Mouse (Mus musculus) erythroblast, adult 5-6 weeks (primary cell): ENCODE results near the gene Hist2h2be. TPM values are rescaled to one million over a fixed set of nuclear protein-coding genes. Genes with fewer than 3 reads are reported as not detected.
A peak's percentile ranks its signal among the peaks of the same experiment; 100 is the strongest.

Experiments
- ATAC-seq: replicated peaks from 2 replicates; pipeline ENCODE4 v1.8.0; 2016; ENCODE audit warnings: moderate number of reproducible peaks, mild to moderate bottlenecking, moderate TSS enrichment, inconsistent platforms; ENCODE audit not compliant: poor library complexity, low FRiP score, severe bottlenecking
- total RNA-seq, 2 experiments: library from RNA; stranded (forward) in 1 of 2; stranded (reverse) in 1 of 2; fragments of 150-400 nt in 1 of 2; fragments of 200-764, 138-1000 nt in 1 of 2; gene quantifications; 2 replicates each; pipeline versions ENCODE4 v1.2.3 to v1.2.4; 2015 to 2017; ENCODE audit warnings: low replicate concordance in 2 of 2

Gene Hist2h2be
- total RNA-seq, 2 experiments from 2014 or later = 19.2 to 32.7 TPM

DNA sequence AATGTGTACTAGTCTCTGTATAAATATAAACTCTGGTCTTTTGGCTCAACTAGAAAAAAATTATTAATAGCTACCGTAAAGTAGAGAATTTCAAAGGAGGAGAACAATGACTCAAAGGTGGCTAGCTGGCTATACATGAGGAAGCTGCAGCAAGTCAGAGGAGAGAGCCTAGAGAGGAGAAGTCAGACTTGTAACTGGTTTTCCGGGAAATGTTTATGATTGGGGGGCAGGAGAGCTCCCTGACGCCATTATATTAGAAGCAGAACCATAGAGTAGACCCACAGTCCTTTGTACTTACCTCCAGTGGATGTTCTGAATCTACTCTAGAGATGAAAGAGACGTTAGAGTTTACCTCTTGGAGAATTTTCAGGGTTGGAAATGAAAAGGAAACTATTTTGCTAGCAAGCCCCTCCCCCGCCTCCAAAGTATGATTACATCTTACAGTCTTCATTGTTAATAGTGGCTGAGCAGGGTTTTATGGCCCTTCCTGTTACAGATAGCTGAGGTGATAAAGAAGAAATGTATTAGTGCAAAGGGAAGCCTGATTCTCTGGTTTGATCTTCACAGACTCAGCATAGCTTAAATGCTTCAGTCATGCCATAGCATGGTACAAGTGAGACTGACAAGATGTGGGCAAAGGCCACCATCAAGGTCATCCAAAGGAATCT lies 35.1 kb downstream of the Hist2h2be start:
- ATAC-seq = no peak

DNA sequence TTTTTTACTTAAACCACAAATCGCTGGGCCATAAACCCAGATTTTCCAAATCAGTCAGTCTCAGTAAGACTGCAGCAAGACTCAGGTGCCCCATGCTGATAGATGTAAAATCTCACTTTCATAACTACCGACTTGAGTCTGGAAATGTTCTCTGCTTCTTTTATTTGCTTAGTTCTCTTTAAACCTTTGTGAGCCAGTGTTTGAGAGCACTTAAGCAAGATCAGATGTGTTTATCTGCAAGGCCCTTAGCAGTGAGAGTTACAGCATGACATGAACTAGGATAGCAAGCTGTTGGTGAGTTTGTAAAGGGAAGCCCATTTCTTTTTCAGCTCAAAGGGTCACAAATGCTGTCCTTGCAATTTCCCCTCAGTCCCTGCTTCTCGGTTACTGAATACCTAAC lies 36.3 kb downstream of the Hist2h2be start:
- ATAC-seq = no peak

DNA sequence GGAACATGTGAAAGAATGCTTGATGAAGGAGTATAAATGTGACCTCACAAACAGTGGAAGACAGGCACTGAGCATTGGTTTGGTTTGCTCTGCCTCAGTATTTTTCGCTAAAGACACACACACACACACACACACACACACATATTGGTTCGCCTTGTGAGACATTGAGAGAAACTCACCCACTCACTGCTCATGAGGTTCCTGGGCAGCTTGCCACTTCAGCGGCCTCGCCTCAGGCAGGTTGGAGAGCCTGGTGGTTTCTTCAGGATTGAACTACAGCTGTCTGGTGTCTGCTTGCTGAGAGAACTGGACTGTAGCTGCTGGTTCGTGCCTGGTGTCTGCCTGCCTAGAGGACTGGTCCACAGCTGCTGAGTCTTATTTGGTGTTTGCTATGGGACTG lies 39.3 kb downstream of the Hist2h2be start:
- no peak for ATAC-seq

DNA sequence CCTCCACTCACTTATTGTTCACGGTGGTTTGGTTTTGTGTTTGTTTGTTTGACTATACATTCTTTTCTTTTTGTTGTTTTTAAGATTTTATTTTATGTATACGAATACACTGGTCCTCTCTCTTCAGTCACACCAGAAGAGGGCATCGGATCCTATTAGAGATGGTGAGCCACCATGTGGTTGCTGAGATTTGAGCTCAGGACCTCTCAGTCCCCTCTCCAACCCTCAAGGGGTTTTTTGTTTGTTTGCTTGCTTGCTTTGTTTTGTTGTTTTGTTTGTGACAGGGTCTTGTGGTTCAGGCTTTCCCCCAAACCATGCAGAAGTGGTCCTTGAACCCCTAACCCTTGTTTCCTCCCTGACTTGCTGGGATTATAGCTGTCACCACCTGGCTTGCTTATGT lies 40.7 kb downstream of the Hist2h2be start:
- no peak for ATAC-seq

DNA sequence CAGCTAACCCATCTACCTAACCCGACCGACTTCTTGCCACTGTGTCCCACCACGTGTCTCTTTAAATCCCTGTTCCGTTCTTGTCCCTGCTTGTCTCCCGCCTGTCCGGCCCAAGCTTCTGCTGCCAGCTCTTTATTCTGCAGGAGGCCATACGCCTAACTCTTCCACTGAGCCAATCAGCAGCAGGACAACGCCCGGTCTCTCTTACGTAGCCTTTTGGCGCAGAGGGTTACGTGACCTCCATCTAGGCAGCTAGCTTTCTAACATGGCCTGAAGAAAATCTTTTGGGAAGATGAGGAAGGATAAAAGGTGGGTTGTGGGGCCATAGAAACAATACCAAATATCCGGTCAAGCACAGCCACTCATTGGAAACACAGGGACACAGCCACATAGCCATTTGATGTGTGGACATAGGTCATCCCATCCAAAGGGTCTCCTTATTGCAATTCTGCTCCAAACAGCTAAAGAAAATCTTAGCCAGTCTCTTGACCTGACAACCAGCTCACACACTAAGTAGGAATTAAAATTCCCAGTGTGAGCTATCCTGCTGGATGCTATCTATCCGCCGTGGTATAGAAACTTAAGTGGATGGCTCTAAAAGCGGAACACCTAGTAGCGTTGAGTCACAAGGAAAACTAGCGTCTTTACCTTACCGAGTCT lies 41.4 kb downstream of the Hist2h2be start:
- ATAC-seq = peak; percentile 80

DNA sequence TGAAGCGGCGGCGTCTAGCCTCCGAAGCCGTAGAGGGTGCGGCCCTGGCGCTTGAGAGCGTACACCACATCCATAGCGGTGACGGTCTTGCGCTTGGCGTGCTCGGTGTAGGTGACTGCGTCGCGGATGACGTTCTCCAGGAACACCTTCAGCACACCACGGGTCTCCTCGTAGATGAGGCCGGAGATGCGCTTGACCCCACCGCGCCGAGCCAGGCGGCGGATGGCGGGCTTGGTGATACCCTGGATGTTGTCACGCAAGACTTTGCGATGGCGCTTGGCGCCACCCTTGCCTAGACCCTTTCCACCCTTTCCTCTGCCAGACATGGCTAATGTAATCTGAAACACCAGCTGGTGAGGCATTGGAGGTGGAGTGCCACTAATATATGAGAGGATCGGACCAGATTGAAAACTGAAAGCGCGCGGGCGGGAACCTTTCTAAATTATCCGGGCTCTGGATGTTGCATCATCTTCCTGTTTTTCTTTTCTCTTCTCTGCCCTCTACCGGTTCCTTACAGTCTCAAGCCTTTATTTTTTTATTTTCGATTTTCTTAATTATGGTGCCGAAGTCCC lies 42.1 kb downstream of the Hist2h2be start, which contains the start of gene Hist2h4:
TSS of gene Hist2h4 (minus strand) at position 333 of the 572 bp plus-strand sequence.
- peak; percentile 71 for ATAC-seq

DNA sequence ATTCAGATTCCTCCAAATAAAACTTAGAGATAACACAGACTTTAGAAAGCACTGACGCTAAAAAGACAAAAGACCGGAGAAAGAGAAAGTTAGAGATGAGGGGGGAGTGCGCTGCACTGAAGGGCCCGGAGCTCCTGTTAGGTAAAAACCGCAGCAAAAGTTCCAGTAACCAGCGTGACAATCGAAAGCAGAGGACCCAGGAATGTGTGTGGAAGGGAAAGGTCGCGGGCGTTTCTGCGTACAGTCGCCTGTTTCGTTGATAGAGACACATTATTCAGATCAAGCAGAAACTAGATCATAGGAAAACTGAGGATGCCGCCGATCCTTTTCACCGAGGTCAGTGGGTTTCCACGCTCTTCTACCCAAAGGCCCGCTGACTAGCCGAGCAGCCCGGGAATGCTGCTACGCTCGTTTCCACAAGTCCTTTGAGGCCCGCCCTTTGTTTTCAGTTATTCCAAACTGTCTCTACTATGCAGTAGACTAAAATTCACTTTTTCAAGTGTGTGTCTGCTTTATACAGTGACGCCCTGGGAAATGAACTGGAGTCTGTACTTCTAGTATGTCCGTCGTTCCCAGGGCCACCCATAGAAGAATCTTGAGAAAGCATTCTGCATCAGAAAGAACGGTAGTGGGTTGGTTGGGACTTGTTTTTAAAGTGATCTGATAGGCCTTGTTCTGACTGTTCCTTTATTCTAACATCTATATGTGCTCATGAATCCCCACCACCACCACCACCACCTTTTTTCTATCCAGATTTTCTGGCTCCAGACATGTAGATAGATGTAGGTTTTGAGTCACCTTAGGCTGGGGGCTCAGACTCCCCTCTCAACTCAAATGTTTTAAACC lies 42.9 kb downstream of the Hist2h2be start:
- ATAC-seq = 0 out of 2 replicates have a peak, but pooled peaks have one; percentile 14

DNA sequence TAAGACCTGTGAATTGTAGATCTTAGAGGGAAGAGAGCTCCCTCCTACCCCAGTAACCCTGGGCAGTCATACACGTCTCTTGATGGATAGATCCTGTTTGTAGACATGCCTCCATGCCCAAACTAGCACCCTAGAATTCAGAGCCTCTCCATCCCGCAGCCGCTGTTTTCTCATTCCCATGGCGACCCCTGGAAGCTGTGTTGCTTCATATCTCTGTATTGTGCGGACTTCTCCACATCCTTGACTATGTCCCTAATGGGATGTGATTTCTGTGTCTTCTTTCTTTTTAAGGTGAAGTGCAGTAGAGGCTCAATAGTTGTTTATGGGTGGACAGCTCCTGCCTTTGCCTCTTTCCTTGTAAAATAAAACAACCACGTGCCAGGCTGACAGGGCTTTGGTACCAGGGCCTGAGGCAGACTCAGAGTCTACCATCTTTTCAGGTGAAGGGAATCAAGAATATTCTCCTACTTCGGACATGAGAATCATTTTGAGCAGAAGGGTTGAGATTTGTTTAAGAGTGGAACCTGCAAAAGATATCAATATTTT lies 43.6 kb downstream of the Hist2h2be start:
- ATAC-seq = no peak

DNA sequence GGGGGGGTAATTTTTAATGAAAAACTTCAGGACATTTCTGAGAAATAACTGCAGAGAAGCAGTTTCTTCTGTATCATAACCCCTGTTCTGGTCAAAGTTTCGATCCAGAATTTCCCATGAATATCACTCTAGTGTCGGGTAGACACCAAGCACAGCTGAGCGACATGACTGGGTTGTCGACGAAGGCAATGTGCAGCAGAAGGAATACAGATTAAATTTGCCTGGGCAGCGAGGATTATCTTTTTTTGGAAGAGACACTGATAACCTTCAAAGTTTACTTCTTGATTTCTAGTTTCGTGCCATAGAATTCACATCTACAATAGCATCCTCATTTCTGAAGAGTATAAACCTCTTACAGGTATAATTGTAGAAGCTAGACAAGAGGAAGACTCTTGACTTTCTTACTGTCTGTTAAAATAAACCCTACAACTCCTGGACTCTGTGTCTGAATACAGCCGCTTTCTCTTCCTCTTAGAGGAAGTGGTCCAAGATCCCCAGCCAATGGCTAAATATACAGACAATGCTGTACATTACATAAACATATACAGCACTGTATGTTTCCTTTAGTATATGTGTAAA lies 45.3 kb downstream of the Hist2h2be start:
- no peak for ATAC-seq

DNA sequence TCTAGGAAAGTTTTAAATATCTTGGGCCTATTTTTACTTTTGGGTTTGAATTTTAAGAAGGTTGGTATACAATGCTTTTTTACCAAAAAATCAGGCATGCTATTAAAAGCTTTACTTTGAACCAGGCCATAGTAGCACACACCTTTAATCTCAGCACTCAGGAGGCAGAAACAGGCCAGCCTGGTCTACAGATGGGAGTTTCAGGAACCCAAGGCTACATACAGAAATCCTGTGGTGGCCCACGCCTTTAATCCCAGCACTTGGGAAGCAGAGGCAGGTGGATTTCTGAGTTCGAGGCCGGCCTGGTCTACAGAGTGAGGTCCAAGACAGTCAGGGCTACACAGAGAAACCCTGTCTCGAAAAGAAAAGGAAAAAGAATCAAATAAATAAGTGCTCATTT lies 46.6 kb downstream of the Hist2h2be start:
- ATAC-seq = no peak

DNA sequence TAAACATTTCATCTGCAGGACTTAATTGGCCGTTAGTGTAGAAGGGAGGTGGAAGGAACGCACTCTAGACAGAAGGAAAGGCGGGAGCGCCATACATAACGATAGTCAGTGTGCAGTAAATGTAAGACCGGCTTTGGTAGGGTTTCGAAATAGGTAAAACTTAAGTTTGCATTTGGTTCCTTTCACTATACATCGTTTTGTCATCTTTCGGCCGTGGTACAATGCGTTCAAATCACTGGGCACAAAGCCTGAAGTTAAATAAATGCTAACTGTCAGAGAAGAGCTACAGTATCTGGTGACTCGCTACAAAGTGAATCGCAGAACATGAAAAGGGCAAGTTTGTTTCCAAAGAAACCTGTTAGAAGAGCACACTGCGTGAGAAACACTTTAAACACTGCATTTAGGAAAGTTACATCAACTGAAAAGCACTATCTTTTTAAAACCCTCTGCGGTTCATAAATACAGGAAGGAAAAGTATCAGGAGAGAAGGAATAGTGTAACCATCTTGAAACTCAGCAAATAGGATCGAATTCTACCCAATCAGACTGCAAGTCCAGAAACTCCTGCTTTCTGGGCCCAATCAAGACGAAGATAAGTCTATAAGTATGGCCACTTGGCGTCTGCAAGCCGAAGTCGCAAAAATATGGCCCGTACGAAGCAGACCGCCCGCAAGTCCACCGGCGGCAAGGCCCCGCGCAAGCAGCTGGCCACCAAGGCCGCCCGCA lies 47.3 kb downstream of the Hist2h2be start, which contains the start of gene Hist2h3b:
TSS of gene Hist2h3b (plus strand) at position 604 of the 725 bp plus-strand sequence.
- peak; percentile 64 for ATAC-seq

DNA sequence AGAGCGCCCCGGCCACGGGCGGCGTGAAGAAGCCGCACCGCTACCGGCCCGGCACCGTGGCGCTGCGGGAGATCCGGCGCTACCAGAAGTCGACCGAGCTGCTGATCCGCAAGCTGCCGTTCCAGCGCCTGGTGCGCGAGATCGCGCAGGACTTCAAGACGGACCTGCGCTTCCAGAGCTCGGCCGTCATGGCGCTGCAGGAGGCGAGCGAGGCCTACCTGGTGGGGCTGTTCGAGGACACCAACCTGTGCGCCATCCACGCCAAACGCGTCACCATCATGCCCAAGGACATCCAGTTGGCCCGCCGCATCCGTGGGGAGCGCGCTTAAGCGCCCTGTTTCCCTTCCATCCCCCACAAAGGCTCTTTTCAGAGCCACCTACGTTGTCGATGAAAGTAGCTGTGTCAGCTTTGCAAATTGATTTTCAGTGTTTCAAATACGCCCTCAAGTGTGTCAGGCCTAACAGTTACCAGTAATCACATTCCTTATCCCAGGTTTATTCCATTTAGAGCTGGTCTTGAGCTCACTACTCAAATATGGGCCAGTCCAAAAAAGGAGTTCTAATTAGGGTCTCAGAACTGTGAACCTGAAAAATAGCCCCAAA lies 48.0 kb downstream of the Hist2h2be start:
- peak; percentile 33 for ATAC-seq

DNA sequence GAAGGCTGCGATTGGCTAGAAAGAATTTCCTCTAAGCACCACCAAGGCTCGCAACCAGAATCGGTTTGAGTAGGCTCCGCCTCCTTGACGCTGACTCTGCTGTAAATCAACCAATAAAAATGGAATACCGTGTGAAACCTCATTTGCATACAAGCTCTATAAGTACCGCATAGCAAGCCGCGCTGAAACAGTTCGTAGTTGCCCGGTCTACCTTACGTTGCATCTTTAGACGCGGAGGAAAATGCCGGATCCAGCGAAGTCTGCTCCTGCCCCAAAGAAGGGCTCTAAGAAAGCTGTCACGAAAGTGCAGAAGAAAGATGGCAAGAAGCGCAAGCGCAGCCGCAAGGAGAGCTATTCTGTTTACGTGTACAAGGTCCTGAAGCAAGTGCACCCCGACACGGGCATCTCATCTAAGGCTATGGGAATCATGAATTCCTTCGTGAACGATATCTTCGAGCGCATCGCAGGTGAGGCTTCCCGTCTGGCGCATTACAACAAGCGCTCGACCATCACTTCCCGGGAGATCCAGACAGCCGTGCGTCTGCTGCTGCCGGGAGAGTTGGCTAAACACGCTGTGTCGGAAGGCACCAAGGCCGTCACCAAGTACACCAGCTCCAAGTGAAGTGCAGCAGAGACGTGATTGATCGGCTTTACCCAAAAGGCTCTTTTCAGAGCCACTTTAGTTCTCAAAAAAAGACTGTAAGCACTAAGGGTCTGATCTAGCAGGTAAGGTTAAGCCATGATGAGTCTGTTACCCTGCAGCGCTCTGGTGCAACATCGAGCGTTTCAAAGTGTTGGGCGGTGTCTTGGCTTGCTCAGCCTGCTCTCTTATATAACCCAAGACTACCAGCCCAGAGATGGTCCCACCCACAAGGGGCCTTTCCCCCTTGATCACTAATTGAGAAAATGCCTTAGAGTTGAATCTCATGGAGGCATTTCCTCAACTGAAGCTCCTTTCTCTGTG lies 48.9 kb downstream of the Hist2h2be start, which contains the start of gene Hist2h2bb:
TSS of gene Hist2h2bb (plus strand) at position 242 of the 964 bp plus-strand sequence.
- ATAC-seq = peak; percentile 88
